Mouse (Mus musculus): Measurements from ENCODE around the gene Kazn. TPM values are rescaled to one million over a fixed set of nuclear protein-coding genes. Genes with fewer than 3 reads are reported as not detected.

Gene Kazn
- polyA plus RNA-seq, 1 experiment from 2014 or later = 0.74 TPM

GRCm38 (mm10) chr4:142095513-142096241 lies 143.5 kb downstream of the Kazn start:
- 61% methylated on average over 15 of the region's 15 CpGs for WGBS (ENCODE audit: insufficient replicate concordance)
- Histone ChIP-seq H3K4me1 (ENCODE audit: insufficient read depth) (0 out of 2 replicates have a peak, but pooled peaks cover 12% of the 10 kb centered on the region), H3K9ac (replicated peaks) (no peak overlapping the region), H3K27ac (ENCODE audit: low read depth) (no peak overlapping the region), H3K4me2 (ENCODE audit: low read depth, low read length) (no peak overlapping the region), H3K4me3 (ENCODE audit: low read depth, low read length) (no peak overlapping the region), H3K9me3 (ENCODE audit: low read length) (no peaks in the 10 kb centered on the region), H3K36me3 (replicated peaks; ENCODE audit: insufficient read depth, low read length) (no peaks in the 10 kb centered on the region), H3K27me3 (ENCODE audit: insufficient read depth, low read length) (no peaks in the 10 kb centered on the region)
- no peak for ATAC-seq
- TF ChIP-seq EP300 (IDR thresholded peaks at IDR 0.05; ENCODE audit: low read depth) = no peak
- TF ChIP-seq CTCF (IDR thresholded peaks at IDR 0.05; ENCODE audit: low read depth) = no peak
- no peak for DNase-seq

- 66% methylated on average over 11 of the region's 11 CpGs for WGBS (ENCODE audit: insufficient replicate concordance)
- Histone ChIP-seq H3K27me3 (ENCODE audit: insufficient read depth, low read length) (no peaks in the 10 kb centered on the region), H3K36me3 (replicated peaks; ENCODE audit: insufficient read depth, low read length) (no peaks in the 10 kb centered on the region), H3K9ac (replicated peaks) (no peak overlapping the region), H3K27ac (ENCODE audit: low read depth) (no peak overlapping the region), H3K4me1 (ENCODE audit: insufficient read depth) (0 out of 2 replicates have a peak, but pooled peaks cover 12% of the 10 kb centered on the region), H3K4me2 (ENCODE audit: low read depth, low read length) (no peak overlapping the region), H3K9me3 (ENCODE audit: low read length) (no peaks in the 10 kb centered on the region), H3K4me3 (ENCODE audit: low read depth, low read length) (no peak overlapping the region)
- DNase-seq (no peak), ATAC-seq (peak; percentile 26)
- TF ChIP-seq EP300 (IDR thresholded peaks at IDR 0.05; ENCODE audit: low read depth) = no peak
- TF ChIP-seq CTCF (IDR thresholded peaks at IDR 0.05; ENCODE audit: low read depth) = no peak
Observed at GRCm38 (mm10) chr4:142094386-142094785, 144.8 kb downstream of the Kazn start.

GRCm38 (mm10) chr4:142091100-142091499 lies 148.1 kb downstream of the Kazn start:
- TF ChIP-seq EP300 (IDR thresholded peaks at IDR 0.05; ENCODE audit: low read depth) (no peak), CTCF (IDR thresholded peaks at IDR 0.05; ENCODE audit: low read depth) (no peak)
- ATAC-seq (peak; percentile 19; the same call in 1 of the 2 replicates), DNase-seq (no peak)
- 45% methylated on average over 2 of the region's 2 CpGs for WGBS (ENCODE audit: insufficient replicate concordance)
- 0 out of 2 replicates have a peak, but pooled peaks cover 6% of the 10 kb centered on the region for H3K4me1 ChIP-seq (ENCODE audit: insufficient read depth)
- no peak overlapping the region for H3K4me2 ChIP-seq (ENCODE audit: low read depth, low read length)
- H3K9me3 ChIP-seq (ENCODE audit: low read length) = no peaks in the 10 kb centered on the region
- no peak overlapping the region for H3K4me3 ChIP-seq (ENCODE audit: low read depth, low read length)
- no peaks in the 10 kb centered on the region for H3K36me3 ChIP-seq (replicated peaks; ENCODE audit: insufficient read depth, low read length)
- no peaks in the 10 kb centered on the region for H3K27me3 ChIP-seq (ENCODE audit: insufficient read depth, low read length)
- no peak overlapping the region for H3K27ac ChIP-seq (ENCODE audit: low read depth)
- H3K9ac ChIP-seq (replicated peaks) = no peak overlapping the region

- no peak for TF ChIP-seq CTCF (IDR thresholded peaks at IDR 0.05; ENCODE audit: low read depth)
- TF ChIP-seq EP300 (IDR thresholded peaks at IDR 0.05; ENCODE audit: low read depth) = no peak
- Histone ChIP-seq H3K9ac (replicated peaks) (no peak overlapping the region), H3K4me2 (ENCODE audit: low read depth, low read length) (no peak overlapping the region), H3K27me3 (ENCODE audit: insufficient read depth, low read length) (peaks cover 7% of the 10 kb centered on the region; the same call in 1 of the 2 replicates), H3K4me3 (ENCODE audit: low read depth, low read length) (no peak overlapping the region), H3K9me3 (ENCODE audit: low read length) (no peaks in the 10 kb centered on the region), H3K27ac (ENCODE audit: low read depth) (no peak overlapping the region), H3K4me1 (ENCODE audit: insufficient read depth) (no peaks in the 10 kb centered on the region), H3K36me3 (replicated peaks; ENCODE audit: insufficient read depth, low read length) (no peaks in the 10 kb centered on the region)
- WGBS (ENCODE audit: insufficient replicate concordance) = 76% methylated on average over 6 of the region's 6 CpGs
- DNase-seq (no peak), ATAC-seq (no peak)
Observed at GRCm38 (mm10) chr4:142089966-142090365, 149.2 kb downstream of the Kazn start.

GRCm38 (mm10) chr4:142088836-142089235 lies 150.4 kb downstream of the Kazn start:
- H3K9ac ChIP-seq (replicated peaks) = no peak overlapping the region
- no peak overlapping the region for H3K4me2 ChIP-seq (ENCODE audit: low read depth, low read length)
- peaks cover 16% of the 10 kb centered on the region; the same call in 1 of the 2 replicates for H3K27me3 ChIP-seq (ENCODE audit: insufficient read depth, low read length)
- H3K27ac ChIP-seq (ENCODE audit: low read depth) = no peak overlapping the region
- DNase-seq (no peak), ATAC-seq (no peak)
- no peak for TF ChIP-seq CTCF (IDR thresholded peaks at IDR 0.05; ENCODE audit: low read depth)
- peak; percentile 30; the same call in 1 of the 2 replicates for TF ChIP-seq EP300 (IDR thresholded peaks at IDR 0.05; ENCODE audit: low read depth)
- 49% methylated on average over 6 of the region's 6 CpGs for WGBS (ENCODE audit: insufficient replicate concordance)
- no peaks in the 10 kb centered on the region for H3K36me3 ChIP-seq (replicated peaks; ENCODE audit: insufficient read depth, low read length)
- H3K4me1 ChIP-seq (ENCODE audit: insufficient read depth) = no peaks in the 10 kb centered on the region
- H3K4me3 ChIP-seq (ENCODE audit: low read depth, low read length) = no peak overlapping the region
- H3K9me3 ChIP-seq (ENCODE audit: low read length) = no peaks in the 10 kb centered on the region

GRCm38 (mm10) chr4:142088409-142088808 lies 150.8 kb downstream of the Kazn start:
- TF ChIP-seq EP300 (IDR thresholded peaks at IDR 0.05; ENCODE audit: low read depth) (no peak), CTCF (IDR thresholded peaks at IDR 0.05; ENCODE audit: low read depth) (no peak)

More at GRCm38 (mm10) chr4:142088409-142088808, 150.8 kb downstream of the Kazn start:
- 56% methylated on average over 4 of the region's 4 CpGs for WGBS (ENCODE audit: insufficient replicate concordance)
- Histone ChIP-seq H3K9ac (replicated peaks) (no peak overlapping the region), H3K36me3 (replicated peaks; ENCODE audit: insufficient read depth, low read length) (no peaks in the 10 kb centered on the region), H3K4me3 (ENCODE audit: low read depth, low read length) (no peak overlapping the region), H3K4me2 (ENCODE audit: low read depth, low read length) (no peak overlapping the region), H3K27ac (ENCODE audit: low read depth) (no peak overlapping the region), H3K9me3 (ENCODE audit: low read length) (no peaks in the 10 kb centered on the region), H3K27me3 (ENCODE audit: insufficient read depth, low read length) (peaks cover 17% of the 10 kb centered on the region; the same call in 1 of the 2 replicates), H3K4me1 (ENCODE audit: insufficient read depth) (no peaks in the 10 kb centered on the region)
- DNase-seq (no peak), ATAC-seq (no peak)

Data from liver, postnatal 0 days (tissue).